Mouse (Mus musculus): ENCODE results near the gene Zfr2.

GRCm38 (mm10) chr10:81200141-81200540 is 32.8 kb upstream of the Zfr2 start:
- TF ChIP-seq POLR2A (IDR thresholded peaks at IDR 0.05; ENCODE audit: extremely low read depth, insufficient read depth, low read length), result no peak
- TF ChIP-seq CTCF (IDR thresholded peaks at IDR 0.05; ENCODE audit: extremely low read depth, insufficient read depth, low read length), result no peak
